Mouse (Mus musculus) gastrocnemius, postnatal 4 days (tissue): Measurements from ENCODE around the gene Ubxn4. TPM values are rescaled to one million over a fixed set of nuclear protein-coding genes. Genes with fewer than 3 reads are reported as not detected.
"Not testable (repeated sequence)": the region's sequence is repeated elsewhere in the genome, so short reads cannot be mapped to it uniquely, and the experiment has no call there.

Experiments
- DNase-seq, 2 experiments: peaks; one replicate each; pipeline ENCODE4 v3.0.0; 2021 to 2022; ENCODE audit warnings: low spot score in 2 of 2, mixed read lengths in 2 of 2
- microRNA-seq: library from miRNA; unstranded; fragments of <30 nt; microRNA quantifications from one replicate; pipeline ENCODE4 v1.2.0, GENCODE M21; 2021
- total RNA-seq, 2 experiments: library from RNA; stranded (reverse); gene quantifications; 2 replicates each; pipeline ENCODE4 v1.2.3; 2021

Ubxn4 gene
- total RNA-seq, 2 experiments from 2014 or later, result 50.3 to 53.3 TPM

- no peak for DNase-seq
Measured at GRCm38 (mm10) chr1:128303900-128304299, 60.1 kb downstream of the Ubxn4 start.

DNA sequence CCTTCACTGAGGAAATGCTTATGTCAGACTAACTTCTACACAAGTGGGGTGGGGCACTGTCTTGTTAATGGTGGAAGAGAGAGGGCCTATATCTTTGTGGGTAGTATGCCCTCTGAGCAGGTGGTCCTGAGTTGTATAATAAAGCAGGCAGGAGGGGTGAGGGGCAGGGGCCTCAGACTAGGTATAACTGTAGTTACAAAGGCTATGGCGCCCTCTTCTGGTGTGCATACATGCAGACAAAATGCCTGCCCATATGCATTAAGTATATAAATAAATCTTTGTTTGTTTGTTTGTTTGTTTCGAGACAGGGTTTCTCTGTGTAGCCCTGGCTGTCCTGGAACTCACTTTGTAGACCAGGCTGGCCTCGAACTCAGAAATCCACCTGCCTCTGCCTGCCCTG lies 65.3 kb downstream of the Ubxn4 start:
- no peak for DNase-seq

DNA sequence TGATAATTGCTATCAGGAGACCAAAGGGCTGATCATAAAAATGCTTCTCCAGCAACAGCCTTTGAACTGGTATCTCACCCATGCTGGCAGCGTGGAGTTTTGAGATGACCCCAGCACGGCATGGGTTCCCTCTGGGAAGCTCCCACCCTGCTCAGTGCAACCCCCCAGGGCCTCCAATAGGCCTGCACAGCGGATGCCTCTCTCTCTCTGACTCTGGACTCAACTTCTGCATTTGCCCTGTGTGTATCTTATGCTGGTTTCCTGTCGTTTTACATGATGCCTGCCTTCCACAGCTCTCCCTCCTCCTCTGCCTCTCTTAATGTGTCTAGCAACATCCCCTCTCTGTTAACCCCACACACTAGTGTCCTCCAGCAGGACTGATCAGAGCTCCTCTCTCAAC lies 70.9 kb downstream of the Ubxn4 start:
- DNase-seq, result no peak

GRCm38 (mm10) chr1:128319266-128319665 lies 75.5 kb downstream of the Ubxn4 start:
- DNase-seq, result not testable (repeated sequence)

- no peak for DNase-seq
Measured at GRCm38 (mm10) chr1:128323026-128323643, 79.4 kb downstream of the Ubxn4 start.

- no peak for DNase-seq
Measured at GRCm38 (mm10) chr1:128324776-128325175, 81.0 kb downstream of the Ubxn4 start.

DNA sequence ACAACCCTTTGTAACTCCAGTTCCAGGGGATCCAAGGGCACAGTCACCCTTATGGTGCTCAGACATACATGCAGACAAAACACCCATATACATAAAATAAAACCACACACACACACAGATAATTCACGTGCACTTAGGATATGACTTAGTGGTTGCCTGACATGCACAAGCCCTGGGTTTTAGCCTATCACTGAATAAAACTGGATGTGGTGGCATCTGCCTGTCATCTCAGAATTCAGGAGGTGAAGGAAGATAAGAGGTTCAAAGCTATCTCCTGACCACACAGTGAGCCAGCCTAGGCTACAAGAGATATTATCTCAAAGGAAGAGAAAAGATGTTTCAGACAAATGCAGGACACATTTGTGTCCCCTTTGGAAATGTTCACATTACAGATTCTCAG lies 83.4 kb downstream of the Ubxn4 start:
- DNase-seq, result no peak

DNA sequence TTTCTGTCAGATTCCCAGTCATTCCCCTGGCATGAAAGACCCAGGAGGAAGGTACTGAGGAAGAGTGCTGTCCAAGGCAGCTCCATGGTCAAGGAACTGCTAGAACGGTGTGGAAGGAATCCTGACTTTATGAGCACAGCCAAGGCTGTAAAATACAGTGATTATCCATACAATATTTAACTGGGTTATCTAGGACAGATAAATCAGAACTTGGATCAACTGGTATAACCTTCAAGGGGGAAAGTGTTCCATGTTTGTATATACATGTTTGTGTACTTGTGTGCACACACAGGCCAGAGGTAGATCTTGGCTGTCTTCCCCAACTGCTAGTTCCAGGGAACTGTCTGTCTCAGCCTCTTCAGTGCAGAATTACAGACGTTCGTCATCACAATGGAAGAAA lies 84.5 kb downstream of the Ubxn4 start, which contains the start of gene Lct:
TSS of gene Lct (minus strand) at position 101 of the 400 bp plus-strand sequence.
- no peak for DNase-seq

Small RNA genes lying within 50 kb of the gene (microRNA-seq; reads per million reads assigned to microRNA genes)
- gene Mir128-1, result 627 reads per million, percentile 71 among the genes with 10 or more reads in this experiment

Other genes starting within 250 kb of the Ubxn4 start
- 1 to 10 TPM; 7.1 to 8.2 TPM for gene Zranb3, start 140.9 kb upstream of the Ubxn4 start, total RNA-seq
- gene R3hdm1, start 140.7 kb upstream of the Ubxn4 start, total RNA-seq, result 10 to 100 TPM; 74.0 to 77.3 TPM
- under 1 TPM; 0.13 to 0.17 TPM for gene Lct, start 84.4 kb downstream of the Ubxn4 start, total RNA-seq
- 10 to 100 TPM; 47.1 to 48.2 TPM for gene Mcm6, start 115.7 kb downstream of the Ubxn4 start, total RNA-seq
- gene Dars, start 173.4 kb downstream of the Ubxn4 start, total RNA-seq, result 10 to 100 TPM; 78.9 to 79.1 TPM